Mouse (Mus musculus) CH12.LX (cell line): ENCODE data around the gene Ppfia3. TPM values are rescaled to one million over a fixed set of nuclear protein-coding genes. Genes with fewer than 3 reads are reported as not detected.
"Not testable (repeated sequence)": the region's sequence is repeated elsewhere in the genome, so short reads cannot be mapped to it uniquely, and the experiment has no call there.

Source experiments
- DNase-seq: peaks from one replicate; pipeline ENCODE4 v3.0.0-alpha.2; 2013; ENCODE audit errors: extremely low read depth
- H3K27ac ChIP-seq: 2 replicates; pipeline ENCODE4 v1.5.1; 2012; ENCODE audit warnings: low read depth, mild to moderate bottlenecking, control low read depth, moderate library complexity; ENCODE audit not compliant: insufficient read depth
- H3K27me3 ChIP-seq: replicated peaks from 2 replicates; pipeline ENCODE3; 2012; ENCODE audit warnings: inconsistent platforms
- H3K36me3 ChIP-seq, 2 experiments: replicated peaks in 1 of 2; 2 replicates each; pipeline versions ENCODE3 to v1.6.1; 2012; ENCODE audit warnings: inconsistent platforms in 1 of 2, low read length in 1 of 2, mild to moderate bottlenecking in 1 of 2, mixed read lengths in 1 of 2, moderate library complexity in 1 of 2; ENCODE audit not compliant: control insufficient read depth in 1 of 2, insufficient read depth in 1 of 2
- H3K4me1 ChIP-seq, 2 experiments: 2 replicates each; pipeline ENCODE4 v1.6.1; 2012; ENCODE audit warnings: inconsistent platforms in 1 of 2, moderate library complexity in 1 of 2; ENCODE audit not compliant: insufficient read depth in 2 of 2, control insufficient read depth in 1 of 2
- H3K4me2 ChIP-seq: 2 replicates; pipeline ENCODE4 v1.6.1; 2012; ENCODE audit warnings: low read depth, mild to moderate bottlenecking, control low read depth; ENCODE audit not compliant: poor library complexity, insufficient read depth, severe bottlenecking
- H3K4me3 ChIP-seq, 3 experiments: fragments of 150-350 bp in 1 of 3; sonication (generic) in 1 of 3; replicated peaks in 1 of 3; 2 replicates each; pipeline versions ENCODE3 to v1.5.1; 2011 to 2012; ENCODE audit warnings: low read depth in 2 of 3, low read length in 2 of 3, mild to moderate bottlenecking in 2 of 3, moderate library complexity in 2 of 3, control low read depth in 1 of 3, improper control_type of control experiment in 1 of 3, inconsistent platforms in 1 of 3, mixed read lengths in 1 of 3; ENCODE audit not compliant: poor library complexity in 1 of 3
- H3K79me2 ChIP-seq: replicated peaks from 2 replicates; pipeline ENCODE4 v1.6.1; 2012; ENCODE audit warnings: mild to moderate bottlenecking, moderate library complexity; ENCODE audit not compliant: control insufficient read depth, poor library complexity, insufficient read depth, severe bottlenecking; ENCODE audit errors: extremely low read depth
- H3K9ac ChIP-seq: 2 replicates; pipeline ENCODE4 v1.6.1; 2012; ENCODE audit warnings: low read depth, mild to moderate bottlenecking, control low read depth, moderate library complexity; ENCODE audit not compliant: insufficient read depth
- H3K9me3 ChIP-seq: replicated peaks from 2 replicates; pipeline ENCODE3; 2012; ENCODE audit warnings: low read length, inconsistent platforms, mixed read lengths
- ELF1 ChIP-seq: IDR thresholded peaks from 2 replicates; pipeline ENCODE4 v1.6.1; 2014; ENCODE audit warnings: low read depth, mild to moderate bottlenecking, inconsistent platforms, low read length, improper control_type of control experiment
- IRF4 ChIP-seq: IDR thresholded peaks from 2 replicates; pipeline ENCODE4 v1.6.1; 2014; ENCODE audit warnings: low read depth, mild to moderate bottlenecking, inconsistent platforms, low read length, improper control_type of control experiment
- JUND ChIP-seq: conservative IDR thresholded peaks from 2 replicates; pipeline ENCODE4 v1.6.1; 2011; ENCODE audit warnings: low read depth, low read length, improper control_type of control experiment
- MAX ChIP-seq: IDR thresholded peaks from 2 replicates; pipeline ENCODE4 v1.6.1; 2011; ENCODE audit warnings: low read length, improper control_type of control experiment
- MXI1 ChIP-seq: IDR thresholded peaks from 2 replicates; pipeline ENCODE4 v1.6.1; 2011; ENCODE audit warnings: mild to moderate bottlenecking, low read depth, low read length, improper control_type of control experiment
- NELFE ChIP-seq: IDR thresholded peaks from 2 replicates; pipeline ENCODE4 v1.6.1; 2011; ENCODE audit warnings: low read depth, low read length, improper control_type of control experiment
- NRF1 ChIP-seq: IDR thresholded peaks from 2 replicates; pipeline ENCODE4 v1.6.1; 2014; ENCODE audit warnings: low read depth, mild to moderate bottlenecking, inconsistent platforms, low read length, improper control_type of control experiment, moderate library complexity
- POLR2A ChIP-seq: IDR thresholded peaks from 2 replicates; pipeline ENCODE4 v1.6.1; 2011; ENCODE audit warnings: low read depth, mild to moderate bottlenecking, improper control_type of control experiment, low read length
- POLR2AphosphoS2 ChIP-seq: IDR thresholded peaks from 2 replicates; pipeline ENCODE4 v1.6.1; 2011; ENCODE audit warnings: low read depth, low read length, improper control_type of control experiment
- RAD21 ChIP-seq: IDR thresholded peaks from 2 replicates; pipeline ENCODE4 v1.6.1; 2011; ENCODE audit warnings: low read depth, mild to moderate bottlenecking, low read length, improper control_type of control experiment, moderate library complexity
- TBP ChIP-seq: conservative IDR thresholded peaks from 2 replicates; pipeline ENCODE4 v1.6.1; 2011; ENCODE audit warnings: low read depth, low read length, improper control_type of control experiment
- TCF12 ChIP-seq: IDR thresholded peaks from 2 replicates; pipeline ENCODE4 v1.6.1; 2014; ENCODE audit warnings: low read depth, mild to moderate bottlenecking, inconsistent platforms, low read length, improper control_type of control experiment
- UBTF ChIP-seq: IDR thresholded peaks from 2 replicates; pipeline ENCODE4 v1.6.1; 2012; ENCODE audit warnings: low read depth, mild to moderate bottlenecking, inconsistent platforms, low read length, improper control_type of control experiment, moderate library complexity
- ZMIZ1 ChIP-seq: IDR thresholded peaks from 2 replicates; pipeline ENCODE4 v1.6.1; 2012; ENCODE audit warnings: low read depth, mild to moderate bottlenecking, inconsistent platforms, low read length, improper control_type of control experiment
- dilution Hi-C: fragments of 300-500 bp; cut with MboI; formaldehyde crosslinking; loops from 2 replicates; pipeline ENCODE4 v1.14.3; 2020; ENCODE audit warnings: low sequenced_read_pairs; ENCODE audit not compliant: extremely low pct_unique_long_range_greater_than_20kb, extremely low pct_ligation_motif_present
- in situ Hi-C: fragments of 300-500 bp; cut with MboI; formaldehyde crosslinking; loops from 3 replicates; pipeline ENCODE4 v1.14.3; 2019; ENCODE audit warnings: low sequenced_read_pairs, low pct_ligation_motif_present, low pct_unique_long_range_greater_than_20kb, mixed read lengths
- polyA plus RNA-seq: library from polyadenylated mRNA; unstranded; fragments of >175 nt; gene quantifications from 2 replicates; pipeline ENCODE4 v1.2.1, GENCODE M21; 2012; ENCODE audit warnings: low read depth; ENCODE audit not compliant: insufficient read length
- total RNA-seq, 2 experiments: library from RNA; depleted of rRNA; stranded (reverse); fragments of 300-350 nt in 1 of 2; fragments of >200 nt in 1 of 2; gene quantifications; 2 replicates each; pipeline ENCODE4 v1.2.3; 2012 to 2014

The Ppfia3 gene
- total and polyA plus RNA-seq, 3 experiments: 0.21 to 1.9 (median 0.61) TPM

DNA sequence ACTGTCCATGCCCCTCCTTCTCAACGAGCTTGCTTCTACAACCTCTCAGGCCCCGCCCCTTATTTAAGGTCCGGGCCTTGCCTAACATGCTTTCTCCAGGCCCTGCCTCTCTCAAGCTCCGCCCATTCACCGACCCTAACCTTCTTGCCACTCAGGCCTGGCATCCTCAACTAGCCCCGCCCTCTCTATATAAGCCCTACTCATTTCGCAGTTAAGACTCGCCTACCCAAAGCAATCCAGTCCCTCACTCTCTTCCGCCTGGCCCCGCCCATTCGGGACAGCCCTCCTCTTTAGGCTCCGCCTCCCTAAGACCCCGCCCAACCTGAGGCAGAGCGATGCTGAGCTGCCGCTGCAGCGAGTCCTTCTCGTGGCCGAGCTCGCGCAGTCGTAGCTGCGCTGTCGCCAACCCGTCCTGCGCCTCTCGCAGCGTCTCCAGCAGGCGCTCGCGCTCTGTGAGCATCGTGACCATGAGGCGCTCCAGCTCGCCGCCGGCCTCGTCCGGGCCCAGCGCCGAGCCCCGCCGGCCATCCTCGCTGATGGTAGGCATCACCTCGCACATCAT lies 5.5 kb downstream of the Ppfia3 start:
- peaks cover 77% of the 10 kb centered on the region for H3K27me3 ChIP-seq
- DNase-seq: peak; percentile 98
- no peaks in the 10 kb centered on the region for H3K36me3 ChIP-seq
- H3K4me2 ChIP-seq: peak overlapping the region; percentile 81
- peak overlapping the region; percentile 11 for H3K9ac ChIP-seq
- dilution Hi-C loops: no loop called here
- peaks cover 2% of the 10 kb centered on the region for H3K9me3 ChIP-seq
- H3K4me3 ChIP-seq: peak overlapping the region; percentile 15 to 62 (median 50)
- in situ Hi-C loops: no loop called here
- H3K4me1 ChIP-seq: peaks cover 4 to 29% of the 10 kb centered on the region in 2 experiments
- TF ChIP-seq POLR2AphosphoS2 (no peak), ELF1 (peak; percentile 69; the same call in 1 of the 2 replicates), MXI1 (peak; percentile 17; the same call in 1 of the 2 replicates), POLR2A (peak; percentile 86), UBTF (peak; percentile 41; the same call in 1 of the 2 replicates), NRF1 (peak; percentile 78), JUND (no peak), TBP (no peak; the same call in 1 of the 2 replicates), RAD21 (no peak), TCF12 (0 out of 2 replicates have a peak, but pooled peaks have one; percentile 34), ZMIZ1 (no peak), MAX (no peak), NELFE (peak; percentile 54)
- H3K79me2 ChIP-seq: no peaks in the 10 kb centered on the region
- no peak overlapping the region for H3K27ac ChIP-seq

DNA sequence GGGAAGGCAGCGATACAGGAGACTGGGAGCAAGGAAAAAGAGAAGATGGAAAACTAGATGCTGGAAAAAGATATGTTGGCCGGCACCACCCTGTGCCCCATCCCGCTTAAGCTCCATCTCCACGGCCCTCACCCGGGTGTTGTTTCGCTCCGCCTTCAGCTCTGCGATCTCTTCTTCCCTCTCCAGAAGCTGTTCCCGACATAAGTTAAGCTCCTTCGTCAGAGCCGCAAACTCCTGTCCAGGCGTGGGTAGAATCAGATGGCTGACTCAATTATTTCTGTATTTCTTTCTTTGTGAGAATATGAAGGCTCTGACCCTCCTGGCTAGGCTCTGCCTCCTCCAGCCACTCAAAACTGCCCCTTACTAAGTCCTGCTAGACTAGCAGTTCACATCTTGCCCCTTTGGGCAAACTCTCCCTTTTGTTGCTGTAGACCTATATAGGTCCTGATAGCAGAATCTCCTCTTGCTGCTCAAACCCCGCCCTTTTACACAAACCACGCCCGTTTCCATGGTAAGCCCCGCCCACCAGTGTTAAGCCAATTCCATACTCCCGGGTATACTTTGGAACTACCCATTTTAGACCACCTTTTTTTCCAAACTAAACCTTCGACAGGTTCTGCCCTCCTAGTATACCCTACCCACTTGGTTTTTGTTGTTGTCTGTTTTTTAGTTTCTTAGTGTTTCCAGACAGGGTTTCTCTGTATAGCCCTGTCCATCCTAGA lies 6.3 kb downstream of the Ppfia3 start:
- Histone ChIP-seq H3K4me1 (peaks cover 0 to 25% of the 10 kb centered on the region in 2 experiments; a peak in 2 of 4 replicates), H3K27me3 (peaks cover 71% of the 10 kb centered on the region), H3K4me2 (peak overlapping the region; percentile 4; the same call in 1 of the 2 replicates), H3K36me3 (no peaks in the 10 kb centered on the region), H3K9ac (no peak overlapping the region), H3K27ac (no peak overlapping the region), H3K9me3 (peaks cover 2% of the 10 kb centered on the region), H3K4me3 (no peak overlapping the region), H3K79me2 (no peaks in the 10 kb centered on the region)
- dilution Hi-C loops (no loop called here), in situ Hi-C loops (no loop called here)
- no peak for DNase-seq
- TF ChIP-seq MAX (no peak), IRF4 (no peak), NRF1 (no peak)

DNA sequence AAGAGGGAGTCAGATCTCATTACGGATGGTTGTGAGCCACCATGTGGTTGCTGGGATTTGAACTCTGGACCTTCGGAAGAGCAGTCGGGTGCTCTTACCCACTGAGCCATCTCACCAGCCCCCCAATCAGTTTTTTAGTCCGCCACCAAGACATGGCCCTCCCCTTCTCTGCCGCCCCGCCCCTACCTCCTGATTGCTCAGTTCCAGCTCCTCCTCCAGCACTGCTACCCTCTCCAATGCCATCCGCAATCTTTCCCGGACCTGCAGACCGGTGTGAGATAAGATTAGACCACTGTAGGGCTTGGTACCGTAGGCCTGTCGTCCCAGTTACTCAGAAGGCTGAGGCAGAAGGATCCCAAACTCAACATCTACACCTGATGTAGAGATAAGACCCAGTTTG lies 7.7 kb downstream of the Ppfia3 start:
- H3K9ac ChIP-seq, H3K36me3 ChIP-seq, in situ Hi-C loops, H3K4me3 ChIP-seq, H3K9me3 ChIP-seq, dilution Hi-C loops, H3K4me2 ChIP-seq, H3K27ac ChIP-seq, H3K79me2 ChIP-seq, DNase-seq: not testable (repeated sequence)
- Histone ChIP-seq H3K4me1 (peaks cover 0 to 25% of the 10 kb centered on the region in 2 experiments; a peak in 2 of 4 replicates), H3K27me3 (peaks cover 62% of the 10 kb centered on the region)
